Mouse (Mus musculus): ENCODE results near the gene Pfn1.

DNA sequence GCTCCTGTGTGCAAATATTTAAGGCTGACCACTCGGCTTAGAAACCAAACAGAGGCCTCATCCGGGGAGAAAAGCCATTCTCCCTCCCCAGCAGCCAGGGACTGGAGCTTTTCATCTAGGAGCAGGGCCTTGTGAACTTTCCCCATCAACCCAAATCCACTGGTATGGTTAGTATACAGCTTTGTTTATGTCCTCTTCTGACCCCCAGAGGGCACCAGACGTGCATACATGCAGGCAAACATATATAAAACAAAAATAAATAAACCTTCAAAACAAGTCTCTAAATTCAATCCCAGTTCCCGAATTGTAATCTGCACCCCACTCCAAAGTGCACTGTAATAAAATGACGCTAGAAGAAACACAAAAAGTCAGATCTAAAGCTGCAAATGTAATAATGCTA lies 24.9 kb downstream of the Pfn1 start:
- TF ChIP-seq CTCF (IDR thresholded peaks at IDR 0.05; ENCODE audit: low read depth) (peak; percentile 52), EP300 (IDR thresholded peaks at IDR 0.05; ENCODE audit: low read depth) (no peak)

Measured in heart, postnatal 0 days (tissue).